In the genomic region with DNA sequence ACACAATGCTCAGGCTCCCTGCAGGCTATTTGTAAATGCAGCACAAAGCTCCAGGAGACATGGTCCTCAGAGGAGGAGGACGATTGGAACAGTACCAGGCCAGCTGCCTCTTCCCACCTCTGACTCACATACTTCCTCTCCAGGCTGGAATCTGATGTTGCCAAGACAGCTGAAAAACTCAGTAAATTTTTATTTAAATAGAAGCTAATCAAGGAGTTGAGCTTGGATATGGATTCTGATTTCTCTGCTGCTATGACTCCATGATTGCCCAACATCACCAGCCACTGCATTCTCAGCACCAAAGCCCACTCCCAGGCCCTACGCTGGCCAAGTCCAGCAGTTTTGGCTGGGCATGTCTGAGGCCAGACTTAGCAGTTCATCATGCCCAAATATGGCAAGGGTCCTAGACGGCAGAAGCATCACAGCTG, we compare ENCODE assay signal across 7 mouse cellular contexts.
DNase-seq lines count a peak whose midpoint lies in the region.

No protein-coding gene starts in this region.

- intact Hi-C loops in left cerebral cortex, postnatal 25 days (cut with DNase I), result no loop called here

- peak; percentile 59 to 77 for DNase-seq in right cerebral cortex, adult 2 months (ENCODE audit: low spot score in 2 of 2)
- DNase-seq in right cerebral cortex, postnatal 14 days, result no peak
- DNase-seq in gastrocnemius, adult 8-10 months (ENCODE audit: low spot score in 2 of 2), result peak; percentile 14 to 45
- peak; percentile 28 to 92 for DNase-seq in left cerebral cortex, postnatal 25 days (ENCODE audit: low spot score in 2 of 2)
- peak; percentile 65 for DNase-seq in telencephalon, adult 2 months (ENCODE audit: low read depth, low spot score)
- no peak for DNase-seq in retina, embryonic 14.5 days (ENCODE audit: low spot score)
- DNase-seq in thymus, postnatal 14 days, result no peak

Comparison
In these comparisons a context has a peak if more than half of its experiments do, and no peak if none do; other contexts are left out.
1. DNase-seq: peak in right cerebral cortex, adult 2 months (2 of 2), gastrocnemius, adult 8-10 months (2 of 2), left cerebral cortex, postnatal 25 days (2 of 2) and telencephalon, adult 2 months (single experiment); none in right cerebral cortex, postnatal 14 days (single experiment), retina, embryonic 14.5 days (single experiment) and thymus, postnatal 14 days (single experiment).